Comparison of ENCODE assay signal across 19 mouse cellular contexts in the genomic region with DNA sequence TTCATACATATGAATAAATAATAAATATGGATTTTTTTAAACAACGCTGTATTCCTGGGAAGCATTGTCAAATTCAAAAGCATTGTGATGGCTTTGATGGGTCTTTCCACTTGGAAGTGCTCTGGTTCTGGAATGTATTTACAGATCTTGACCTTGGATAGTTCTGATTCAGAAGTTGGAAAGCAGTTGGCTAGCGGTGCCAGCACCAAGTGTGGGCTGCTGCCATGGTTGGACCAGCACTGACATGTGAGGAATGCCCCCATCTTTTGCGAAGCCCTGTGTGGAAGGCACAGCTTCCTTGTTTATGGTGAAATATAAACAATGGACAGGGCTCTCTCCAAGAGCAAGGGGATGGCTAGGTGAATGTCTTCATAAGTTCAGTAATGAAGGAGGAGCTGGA.
A peak's percentile ranks its signal among the peaks of the same experiment; 100 is the strongest.
DNase-seq lines count a peak whose midpoint lies in the region; ATAC-seq and TF ChIP-seq lines count a peak whose summit lies in the region.
"Had no signal": no experiment of that assay in that cellular context is flagged by ENCODE, and none has a peak within 500 bp of the region (broad histone marks: within the 10 kb centered on the region; RNA-seq: fewer than 3 reads in every experiment).

No protein-coding gene starts in this region.

- H3K4me2 ChIP-seq in lung, postnatal 0 days (replicated peaks; ENCODE audit: low read depth, low read length) = no peak overlapping the region
- no peak overlapping the region for H3K4me2 ChIP-seq in intestine, postnatal 0 days (replicated peaks; ENCODE audit: low read depth)
- H3K4me2 ChIP-seq: embryonic facial prominence, embryonic 12.5 days; forebrain, embryonic 15.5 days; heart, embryonic 11.5 days; heart, embryonic 15.5 days; hindbrain, embryonic 14.5 days; intestine, embryonic 15.5 days had no signal

- no peaks in the 10 kb centered on the region for H3K9me3 ChIP-seq in lung, postnatal 0 days (ENCODE audit: low read length)
- no peaks in the 10 kb centered on the region for H3K9me3 ChIP-seq in intestine, postnatal 0 days (ENCODE audit: control insufficient read depth)
- H3K9me3 ChIP-seq: embryonic facial prominence, embryonic 12.5 days; forebrain, embryonic 15.5 days; heart, embryonic 15.5 days; hindbrain, embryonic 10.5 days; intestine, embryonic 15.5 days had no signal

- no peaks in the 10 kb centered on the region for H3K27me3 ChIP-seq in lung, postnatal 0 days (replicated peaks; ENCODE audit: insufficient read depth, low read length)
- no peaks in the 10 kb centered on the region for H3K27me3 ChIP-seq in intestine, postnatal 0 days (replicated peaks; ENCODE audit: control insufficient read depth, insufficient read depth, low read length)
- H3K27me3 ChIP-seq: embryonic facial prominence, embryonic 12.5 days; forebrain, embryonic 15.5 days; heart, embryonic 15.5 days; intestine, embryonic 15.5 days; Patski had no signal

- no peak overlapping the region for H3K9ac ChIP-seq in lung, postnatal 0 days (replicated peaks; ENCODE audit: low read depth)
- H3K9ac ChIP-seq in intestine, postnatal 0 days (ENCODE audit: low read depth, low read length) = no peak overlapping the region
- H3K9ac ChIP-seq: embryonic facial prominence, embryonic 12.5 days; forebrain, embryonic 15.5 days; heart, embryonic 15.5 days; hindbrain, embryonic 14.5 days; intestine, embryonic 15.5 days had no signal

- peak; percentile 48 to 74 for DNase-seq in adrenal gland, adult (ENCODE audit: inconsistent age in 2 of 2, low spot score in 1 of 2)
- no peak for DNase-seq in adrenal gland, adult 18-20 months (ENCODE audit: low spot score in 2 of 2)
- DNase-seq in cerebellum, postnatal 10 days = peak; percentile 27 to 35
- DNase-seq in cerebellum, postnatal 25 days = no peak
- peak; percentile 14 for DNase-seq in lung, postnatal 0 days (ENCODE audit: low spot score)
- DNase-seq in lung, adult 18-20 months = no peak
- DNase-seq in 3T3-L1 (ENCODE audit: low read depth, low spot score) = peak; percentile 13
- DNase-seq: cerebellum, adult 2 months; heart, adult 2 months had no signal

- WGBS in lung, postnatal 0 days = 46% methylated on average over 3 of the region's 3 CpGs
- WGBS in intestine, postnatal 0 days = 78% methylated on average over 3 of the region's 3 CpGs

- TF ChIP-seq CTCF in lung, postnatal 0 days (IDR thresholded peaks at IDR 0.05) = no peak
- TF ChIP-seq CTCF in intestine, postnatal 0 days (IDR thresholded peaks at IDR 0.05; ENCODE audit: low read depth) = no peak

- H3K27ac ChIP-seq in lung, postnatal 0 days (ENCODE audit: low read length) = no peak overlapping the region
- no peak overlapping the region for H3K27ac ChIP-seq in intestine, postnatal 0 days (ENCODE audit: low read depth, low read length)
- H3K27ac ChIP-seq: embryonic facial prominence, embryonic 12.5 days; forebrain, embryonic 15.5 days; heart, adult 2 months; heart, embryonic 15.5 days; hindbrain, embryonic 10.5 days; hindbrain, embryonic 14.5 days; intestine, embryonic 15.5 days had no signal

- ATAC-seq in lung, postnatal 0 days = no peak
- no peak for ATAC-seq in intestine, postnatal 0 days
- ATAC-seq: activated CD4-positive, CD25-positive, alpha-beta regulatory T cell, adult 4 months; forebrain, embryonic 15.5 days; intestine, embryonic 15.5 days; Patski had no signal

- peaks cover 7% of the 10 kb centered on the region; the same call in 1 of the 2 replicates for H3K4me1 ChIP-seq in lung, postnatal 0 days (ENCODE audit: insufficient read depth, low read depth, low read length)
- H3K4me1 ChIP-seq in intestine, postnatal 0 days (replicated peaks; ENCODE audit: control insufficient read depth, insufficient read depth, low read length) = 0 out of 2 replicates have a peak, but pooled peaks cover 2% of the 10 kb centered on the region
- H3K4me1 ChIP-seq: forebrain, embryonic 15.5 days; intestine, embryonic 15.5 days had no signal

- no peak for TF ChIP-seq EP300 in lung, postnatal 0 days (IDR thresholded peaks at IDR 0.05)

- no peak overlapping the region for H3K4me3 ChIP-seq in lung, postnatal 0 days (ENCODE audit: low read depth, low read length)
- H3K4me3 ChIP-seq in intestine, postnatal 0 days (ENCODE audit: low read depth, low read length) = no peak overlapping the region
- H3K4me3 ChIP-seq: embryonic facial prominence, embryonic 12.5 days; forebrain, embryonic 15.5 days; heart, adult 2 months; heart, embryonic 15.5 days; hindbrain, embryonic 10.5 days; intestine, embryonic 15.5 days had no signal

- no peaks in the 10 kb centered on the region for H3K36me3 ChIP-seq in lung, postnatal 0 days (ENCODE audit: insufficient read depth, low read length)
- no peaks in the 10 kb centered on the region for H3K36me3 ChIP-seq in intestine, postnatal 0 days (ENCODE audit: control insufficient read depth, insufficient read depth)
- H3K36me3 ChIP-seq: embryonic facial prominence, embryonic 12.5 days; forebrain, embryonic 15.5 days; heart, embryonic 15.5 days; hindbrain, embryonic 10.5 days; intestine, embryonic 15.5 days had no signal

Comparison
In these comparisons a context has a peak if more than half of its experiments do, and no peak if none do; other contexts are left out.
1. DNase-seq: peak in adrenal gland, adult (2 of 2), cerebellum, postnatal 10 days (2 of 2), lung, postnatal 0 days (single experiment) and 3T3-L1 (single experiment); none in adrenal gland, adult 18-20 months (0 of 2), cerebellum, postnatal 25 days (0 of 2) and lung, adult 18-20 months (0 of 2).